Mouse (Mus musculus) stomach, embryonic 14.5 days (tissue): ENCODE measurements around the gene Cyp3a44. TPM values are rescaled to one million over a fixed set of nuclear protein-coding genes. Genes with fewer than 3 reads are reported as not detected.
"Not testable (repeated sequence)": the region's sequence is repeated elsewhere in the genome, so short reads cannot be mapped to it uniquely, and the experiment has no call there.

Experiments
- ATAC-seq: fragments of 200-750 bp; cut with Nextera tagmentation; 2 replicates; pipeline ENCODE4 v1.8.0; 2017; ENCODE audit warnings: low read depth, moderate TSS enrichment; ENCODE audit not compliant: insufficient number of reproducible peaks, insufficient read depth, low FRiP score
- H3K27ac ChIP-seq: fragments of 300-500 bp; sonication (generic); 2 replicates; pipeline ENCODE4 v1.5.1; 2014; ENCODE audit warnings: mild to moderate bottlenecking, low read length, moderate library complexity, mixed read lengths
- H3K27me3 ChIP-seq: fragments of 300-500 bp; sonication (generic); 2 replicates; pipeline ENCODE4 v1.6.1; 2014; ENCODE audit warnings: low read length, control low read depth, mixed read lengths; ENCODE audit not compliant: control insufficient read depth, insufficient read depth
- H3K36me3 ChIP-seq: fragments of 300-500 bp; sonication (generic); 2 replicates; pipeline ENCODE4 v1.6.1; 2014; ENCODE audit warnings: mild to moderate bottlenecking, control low read depth, low read length, moderate library complexity, mixed read lengths; ENCODE audit not compliant: control insufficient read depth, insufficient read depth
- H3K4me1 ChIP-seq: fragments of 300-500 bp; sonication (generic); 2 replicates; pipeline ENCODE4 v1.6.1; 2014; ENCODE audit warnings: low read length, control low read depth, mixed read lengths; ENCODE audit not compliant: control insufficient read depth, insufficient read depth
- H3K4me2 ChIP-seq: fragments of 300-500 bp; sonication (generic); replicated peaks from 2 replicates; pipeline ENCODE4 v1.6.1; 2014; ENCODE audit warnings: low read depth, low read length, control low read depth
- H3K4me3 ChIP-seq: fragments of 300-500 bp; sonication (generic); 2 replicates; pipeline ENCODE4 v1.5.1; 2014; ENCODE audit warnings: low read depth, low read length, control low read depth
- H3K9ac ChIP-seq: fragments of 300-500 bp; sonication (generic); replicated peaks from 2 replicates; pipeline ENCODE4 v1.6.1; 2014; ENCODE audit warnings: low read depth, mild to moderate bottlenecking, control low read depth, low read length, moderate library complexity, mixed read lengths
- H3K9me3 ChIP-seq: fragments of 300-500 bp; sonication (generic); 2 replicates; pipeline ENCODE4 v1.6.1; 2016; ENCODE audit warnings: low read depth, low read length, control low read depth; ENCODE audit not compliant: control insufficient read depth
- WGBS: fragments of 180-500 bp; shearing (Covaris S2); extraction: QIAGEN DNeasy Blood & Tissue Kit; methylation state at CpG from one replicate; pipeline ENCODE4 v1.1.7; 2014; 5-methylcytosine and 5-hydroxymethylcytosine counted together
- polyA plus RNA-seq: library from polyadenylated mRNA; unstranded; fragments of >200 nt; fragmentation: Nextera tagmentation; extraction: Ambion mirVana; gene quantifications from 2 replicates; pipeline ENCODE4 v1.2.1, GENCODE M21; 2014

Gene Cyp3a44
- polyA plus RNA-seq, result not detected in 2 replicates

DNA sequence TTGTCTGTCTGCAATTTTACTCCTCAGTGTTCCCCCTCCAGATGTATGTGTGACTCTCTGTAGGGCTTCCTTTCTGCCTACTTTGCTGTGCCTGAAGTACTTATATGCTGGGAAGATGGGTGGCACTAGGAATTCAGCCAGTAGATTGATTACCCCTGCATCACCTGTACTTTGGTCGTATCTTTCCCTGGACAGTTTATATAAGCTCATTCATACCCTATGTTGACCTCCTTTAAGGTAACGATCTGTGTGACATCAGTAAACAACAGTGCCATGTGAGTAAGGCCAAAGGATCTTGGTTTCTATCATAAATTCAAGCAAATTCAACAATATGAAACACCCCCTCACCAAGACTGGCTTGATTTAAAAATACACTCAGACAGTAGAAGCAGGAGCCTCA lies at the start of gene Cyp3a44:
Cyp3a44 (minus strand) TSS at position 79 of the 400 bp plus-strand sequence.
- H3K27ac ChIP-seq, ATAC-seq, H3K36me3 ChIP-seq, H3K27me3 ChIP-seq, H3K9me3 ChIP-seq, H3K4me3 ChIP-seq, H3K9ac ChIP-seq, H3K4me2 ChIP-seq, H3K4me1 ChIP-seq: not testable (repeated sequence)
- 69% methylated on average over 2 of the region's 2 CpGs for WGBS

DNA sequence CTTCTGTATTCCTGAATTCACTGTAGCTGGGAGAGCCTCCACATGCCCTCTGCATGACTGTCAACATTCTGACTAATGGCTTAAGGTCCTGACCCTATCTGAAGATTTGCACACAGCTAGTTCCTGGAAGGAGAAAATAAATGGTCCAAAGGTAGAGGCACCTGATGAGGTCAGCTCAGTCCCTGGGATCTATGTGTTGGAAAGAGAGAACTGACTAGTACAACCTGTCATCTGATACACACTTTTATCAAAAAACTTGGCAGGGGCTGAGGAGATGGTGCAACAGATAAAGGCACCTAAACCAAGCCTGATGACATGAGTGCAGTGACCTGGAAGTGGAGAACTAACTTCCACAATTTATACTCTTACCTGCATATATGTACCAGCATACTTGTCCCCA lies 5.4 kb downstream of the Cyp3a44 start:
- H3K27me3 ChIP-seq, H3K4me3 ChIP-seq, H3K36me3 ChIP-seq, H3K9ac ChIP-seq, H3K4me1 ChIP-seq, H3K9me3 ChIP-seq, ATAC-seq, H3K4me2 ChIP-seq, H3K27ac ChIP-seq: not testable (repeated sequence)

DNA sequence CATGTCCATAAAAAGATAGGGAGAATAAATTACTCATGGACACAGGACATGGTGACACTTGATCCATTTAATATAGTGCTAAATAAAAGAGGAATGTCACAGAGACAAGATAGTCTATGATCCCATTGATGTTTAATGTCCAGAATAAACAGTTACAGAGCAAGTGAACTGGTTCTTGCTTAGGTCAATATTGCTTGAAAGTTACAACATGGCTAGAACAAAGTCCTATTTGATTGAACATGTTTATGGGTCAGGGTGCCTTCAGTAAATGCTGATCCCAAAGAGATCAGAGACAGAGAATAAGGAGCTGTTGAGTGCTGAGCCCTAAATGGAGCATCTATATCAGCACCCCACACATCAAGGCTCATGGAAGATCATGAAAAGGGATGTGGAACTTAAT lies 12.4 kb downstream of the Cyp3a44 start:
- H3K4me3 ChIP-seq, H3K9ac ChIP-seq, H3K27me3 ChIP-seq, H3K36me3 ChIP-seq, H3K9me3 ChIP-seq, H3K4me1 ChIP-seq, H3K4me2 ChIP-seq, ATAC-seq, H3K27ac ChIP-seq: not testable (repeated sequence)

- H3K4me1 ChIP-seq, H3K27ac ChIP-seq, H3K9me3 ChIP-seq, ATAC-seq, H3K4me2 ChIP-seq, H3K4me3 ChIP-seq, H3K27me3 ChIP-seq, H3K36me3 ChIP-seq, H3K9ac ChIP-seq: not testable (repeated sequence)
- 72% methylated on average over 3 of the region's 3 CpGs for WGBS
Measured at GRCm38 (mm10) chr5:145737512-145737911, 68.2 kb downstream of the Cyp3a44 start.

Other genes with a start within 250 kb of the Cyp3a44 start
- gene Cyp3a41b, start 221.1 kb downstream of the Cyp3a44 start, polyA plus RNA-seq, result not detected in 2 replicates
- not detected in 2 replicates for gene Cyp3a41a, start 85.7 kb downstream of the Cyp3a44 start, polyA plus RNA-seq
- not detected in 2 replicates for gene Cyp3a11, start 74.1 kb upstream of the Cyp3a44 start, polyA plus RNA-seq
- not detected in 2 replicates for gene Cyp3a25, start 203.7 kb upstream of the Cyp3a44 start, polyA plus RNA-seq